Mouse (Mus musculus): ENCODE data around the gene Fads6.

DNA sequence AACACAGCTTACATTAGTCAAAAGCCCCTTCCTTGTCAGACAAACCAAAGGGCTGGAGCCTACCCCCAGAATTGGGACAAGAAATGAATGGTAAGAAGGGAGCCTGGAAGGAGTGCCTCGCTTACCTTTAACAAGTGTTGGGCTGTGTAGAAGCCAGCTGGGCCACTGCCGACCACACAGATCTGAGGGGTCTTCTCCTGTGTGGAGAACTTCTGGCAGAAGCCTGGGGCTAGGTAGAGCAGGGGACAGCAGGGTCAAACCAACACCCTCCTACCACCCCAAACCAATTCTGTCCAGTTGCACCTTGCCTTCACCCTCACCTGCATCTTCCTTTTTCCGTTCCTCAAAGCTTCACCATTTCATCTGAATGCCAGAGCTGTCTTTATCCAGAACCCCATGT lies 21.5 kb downstream of the Fads6 start:
- TF ChIP-seq POLR2A (IDR thresholded peaks at IDR 0.05; ENCODE audit: insufficient read depth, low read depth, low read length) (no peak), CTCF (IDR thresholded peaks at IDR 0.05; ENCODE audit: insufficient read depth, low read depth, low read length) (no peak)

Data from olfactory bulb, adult 2 months (tissue).